21 mouse cellular contexts compared by ENCODE assay signal in genomic region chr2:22790435-22790834, GRCm38 (mm10). TPM values are rescaled to one million over a fixed set of nuclear protein-coding genes. Genes with fewer than 3 reads are reported as not detected.
DNase-seq lines count a peak whose midpoint lies in the region; ATAC-seq and TF ChIP-seq lines count a peak whose summit lies in the region.
"Had no signal": no experiment of that assay in that cellular context is flagged by ENCODE, and none has a peak within 500 bp of the region (broad histone marks: within the 10 kb centered on the region; RNA-seq: fewer than 3 reads in every experiment).

No protein-coding gene starts in this region.

- no peak for TF ChIP-seq POLR2A in CH12.LX (IDR thresholded peaks at IDR 0.05; ENCODE audit: low read depth, low read length)

- TF ChIP-seq CTCF in CH12.LX (conservative IDR thresholded peaks at IDR 0.05 in 1 of 2, IDR thresholded peaks at IDR 0.05 in 1 of 2; ENCODE audit: low read depth in 2 of 2, low read length in 2 of 2), result no peak

- no peak overlapping the region for H3K4me3 ChIP-seq in CH12.LX (replicated peaks in 1 of 3; ENCODE audit: low read depth in 2 of 3, low read length in 2 of 3, poor library complexity in 1 of 3)
- H3K4me3 ChIP-seq: heart, adult 2 months; heart, embryonic 15.5 days; limb, embryonic 13.5 days had no signal

- H3K79me2 ChIP-seq in CH12.LX (replicated peaks; ENCODE audit: control insufficient read depth, extremely low read depth, insufficient read depth, poor library complexity, severe bottlenecking), result peaks cover 6% of the 10 kb centered on the region

- H3K4me1 ChIP-seq in CH12.LX (ENCODE audit: control insufficient read depth in 1 of 2, insufficient read depth in 2 of 2), result peaks cover 5 to 44% of the 10 kb centered on the region in 2 experiments; a peak in 3 of 4 replicates
- H3K4me1 ChIP-seq: heart, embryonic 15.5 days; limb, embryonic 13.5 days had no signal

- peak; percentile 53 for TF ChIP-seq EP300 in CH12.LX (IDR thresholded peaks at IDR 0.05; ENCODE audit: low read length)

- no peak overlapping the region; the same call in 1 of the 2 replicates for H3K9ac ChIP-seq in CH12.LX (ENCODE audit: insufficient read depth, low read depth)
- H3K9ac ChIP-seq: heart, embryonic 15.5 days; limb, embryonic 13.5 days had no signal

- in situ Hi-C loops in CH12.LX (cut with MboI; ENCODE audit: low pct_ligation_motif_present, low pct_unique_long_range_greater_than_20kb, low sequenced_read_pairs), result no loop called here

- H3K27ac ChIP-seq in CH12.LX (ENCODE audit: insufficient read depth, low read depth), result no peak overlapping the region
- H3K27ac ChIP-seq: heart, adult 2 months; heart, embryonic 15.5 days; hindbrain, postnatal 0 days; kidney, postnatal 0 days; limb, embryonic 13.5 days had no signal

- peaks cover 5 to 45% of the 10 kb centered on the region in 2 experiments for H3K36me3 ChIP-seq in CH12.LX (replicated peaks in 1 of 2; ENCODE audit: control insufficient read depth in 1 of 2, insufficient read depth in 1 of 2, low read length in 1 of 2)
- H3K36me3 ChIP-seq: heart, embryonic 15.5 days; limb, embryonic 13.5 days had no signal

- H3K4me2 ChIP-seq in CH12.LX (ENCODE audit: insufficient read depth, low read depth, poor library complexity, severe bottlenecking), result peak overlapping the region; percentile 31; the same call in 1 of the 2 replicates
- H3K4me2 ChIP-seq: heart, embryonic 15.5 days; limb, embryonic 13.5 days; midbrain, embryonic 11.5 days had no signal

- ATAC-seq in common myeloid progenitor, adult 5-6 weeks (replicated peaks; ENCODE audit: low read depth, poor library complexity, severe bottlenecking), result peak; percentile 95
- ATAC-seq in megakaryocyte-erythroid progenitor cell, adult 5-6 weeks (replicated peaks; ENCODE audit: low FRiP score, low TSS enrichment, poor library complexity, severe bottlenecking), result peak; percentile 15; the same call in 1 of the 2 replicates
- ATAC-seq in inflammation-experienced regulatory T-cells, adult 6 months, result no peak
- ATAC-seq: hindbrain, postnatal 0 days had no signal

- no peak for TF ChIP-seq RAD21 in CH12.LX (IDR thresholded peaks at IDR 0.05; ENCODE audit: low read depth, low read length)

- no peaks in the 10 kb centered on the region for H3K27me3 ChIP-seq in CH12.LX (replicated peaks)
- H3K27me3 ChIP-seq: heart, embryonic 15.5 days; limb, embryonic 13.5 days had no signal

- dilution Hi-C loops in CH12.LX (cut with MboI; ENCODE audit: extremely low pct_ligation_motif_present, extremely low pct_unique_long_range_greater_than_20kb, low sequenced_read_pairs), result no loop called here

- peak; percentile 73 for DNase-seq in layer of hippocampus, adult 9-11 months
- DNase-seq in layer of hippocampus, adult 8-10 months (ENCODE audit: low spot score in 2 of 2), result no peak
- peak; percentile 68 for DNase-seq in CH12.LX (ENCODE audit: extremely low read depth)
- DNase-seq in yolk sac, embryonic 10.5 days (ENCODE audit: low spot score), result no peak
- no peak for DNase-seq in gastrocnemius, adult 18-20 months (ENCODE audit: low spot score)
- DNase-seq: adrenal gland, postnatal 36 days; cerebellum, adult 2 months; cerebellum, postnatal 36 days; gastrocnemius, postnatal 10 days; heart, adult 2 months; heart, postnatal 4 days; kidney, adult 11 months; lung, postnatal 10 days had no signal

- peaks cover 10% of the 10 kb centered on the region for H3K9me3 ChIP-seq in CH12.LX (replicated peaks; ENCODE audit: low read length)

TF ChIP-seq in CH12.LX, 34 proteins besides CTCF, POLR2A, EP300 and RAD21:
- TF ChIP-seq E2F4 (IDR thresholded peaks at IDR 0.05; ENCODE audit: insufficient replicate concordance, low read depth, low read length), result no peak
- 0 out of 2 replicates have a peak, but pooled peaks have one; percentile 20 for TF ChIP-seq ELF1 (IDR thresholded peaks at IDR 0.05; ENCODE audit: low read depth, low read length)
- peak; percentile 55 for TF ChIP-seq ETS1 (conservative IDR thresholded peaks at IDR 0.05; ENCODE audit: low read depth, low read length)
- no peak for TF ChIP-seq PAX5 (IDR thresholded peaks at IDR 0.05; ENCODE audit: low read length)
- TF ChIP-seq SMC3 (IDR thresholded peaks at IDR 0.05; ENCODE audit: low read depth, low read length), result no peak
- TF ChIP-seq MAZ (IDR thresholded peaks at IDR 0.05; ENCODE audit: low read depth, low read length), result no peak
- no peak for TF ChIP-seq UBTF (IDR thresholded peaks at IDR 0.05; ENCODE audit: low read depth, low read length)
- TF ChIP-seq ZMIZ1 (IDR thresholded peaks at IDR 0.05; ENCODE audit: low read depth, low read length), result no peak
- no peak for TF ChIP-seq MXI1 (IDR thresholded peaks at IDR 0.05; ENCODE audit: low read depth, low read length)
- no peak for TF ChIP-seq RCOR1 (conservative IDR thresholded peaks at IDR 0.05; ENCODE audit: low read depth, low read length)
- TF ChIP-seq TBP (conservative IDR thresholded peaks at IDR 0.05; ENCODE audit: low read depth, low read length), result no peak
- TF ChIP-seq BHLHE40 (IDR thresholded peaks at IDR 0.05; ENCODE audit: low read depth, low read length), result no peak
- TF ChIP-seq ZNF384 (IDR thresholded peaks at IDR 0.05; ENCODE audit: low read depth, low read length), result no peak
- peak; percentile 54; the same call in 1 of the 2 replicates for TF ChIP-seq MEF2A (IDR thresholded peaks at IDR 0.05; ENCODE audit: borderline replicate concordance, low read depth, low read length)
- TF ChIP-seq CHD1 (IDR thresholded peaks at IDR 0.05; ENCODE audit: low read depth, low read length), result no peak
- TF ChIP-seq KAT2A (IDR thresholded peaks at IDR 0.05; ENCODE audit: insufficient replicate concordance, low read length), result no peak
- no peak for TF ChIP-seq USF2 (conservative IDR thresholded peaks at IDR 0.05; ENCODE audit: low read depth, low read length)
- TF ChIP-seq MAX (IDR thresholded peaks at IDR 0.05; ENCODE audit: low read length), result no peak
- TF ChIP-seq MYC (IDR thresholded peaks at IDR 0.05; ENCODE audit: low read depth, low read length), result no peak
- no peak for TF ChIP-seq TCF12 (IDR thresholded peaks at IDR 0.05; ENCODE audit: low read depth, low read length)
- TF ChIP-seq NELFE (IDR thresholded peaks at IDR 0.05; ENCODE audit: low read depth, low read length), result no peak
- TF ChIP-seq HCFC1 (IDR thresholded peaks at IDR 0.05; ENCODE audit: low read depth, low read length), result no peak
- no peak for TF ChIP-seq POLR2AphosphoS2 (IDR thresholded peaks at IDR 0.05; ENCODE audit: low read depth, low read length)
- TF ChIP-seq ZC3H11A (IDR thresholded peaks at IDR 0.05; ENCODE audit: low read depth, low read length), result no peak
- TF ChIP-seq ZKSCAN1 (IDR thresholded peaks at IDR 0.05; ENCODE audit: borderline replicate concordance, low read depth, low read length), result no peak
- peak; percentile 66 for TF ChIP-seq IRF4 (IDR thresholded peaks at IDR 0.05; ENCODE audit: low read depth, low read length)

RNA-seq across cellular contexts. Expression of gene Apbb1ip, which starts 16.5 kb away (rescaled TPM):
- 10 to 100 TPM in 2 of 4 experiments, 1 to 10 TPM in 2; 6.3 to 24.4 (median 13.5) TPM for total RNA-seq in layer of hippocampus, adult 8-10 months (2022)
- total RNA-seq in CH12.LX (2012; rRNA removed), result 4.0 and 5.6 TPM in 2 replicates
- total RNA-seq in CH12.LX (2014; rRNA removed), result 2.7 and 3.5 TPM in 2 replicates
- polyA plus RNA-seq in CH12.LX (2012; ENCODE audit: insufficient read length, low read depth), result 51.4 and 59.9 TPM in 2 replicates
- 24.3 and 43.8 TPM in 2 replicates for total RNA-seq in common myeloid progenitor, adult 5-6 weeks (2017)
- 128 and 143 TPM in 2 replicates for total RNA-seq in megakaryocyte-erythroid progenitor cell, adult 5-6 weeks (2014; fragmentation: Nextera tagmentation)
- 14.0 and 21.9 TPM in 2 replicates for total RNA-seq in megakaryocyte-erythroid progenitor cell, adult 5-6 weeks (2017)
- 100 to 1,000 TPM in 1 of 3 experiments, 10 to 100 TPM in 2; 72.1 to 121 (median 83.8) TPM for polyA plus RNA-seq in inflammation-experienced regulatory T-cells, adult 6 months (2017; shearing (Covaris generic))
- total RNA-seq in gastrocnemius, adult 18-20 months (2021), result 1 to 10 TPM; 1.3 to 2.0 TPM

Comparison
In these comparisons a context has a peak if more than half of its experiments do, and no peak if none do; other contexts are left out.
1. DNase-seq: peak in layer of hippocampus, adult 9-11 months (single experiment) and CH12.LX (single experiment); none in layer of hippocampus, adult 8-10 months (0 of 2), yolk sac, embryonic 10.5 days (single experiment) and gastrocnemius, adult 18-20 months (single experiment).